Mouse (Mus musculus): Measurements from ENCODE around the gene Itgb4.

GRCm38 (mm10) chr11:116012262-116012947 lies 37.9 kb downstream of the Itgb4 start, which contains the start of gene Galk1:
- TF ChIP-seq GATA1 (IDR thresholded peaks at IDR 0.05; ENCODE audit: borderline replicate concordance, low read length), result no peak
- TF ChIP-seq FLI1 (IDR thresholded peaks at IDR 0.05; ENCODE audit: low read length), result no peak

Measured in megakaryocyte, embryonic 14.5 days (primary cell).